Mouse (Mus musculus) kidney, postnatal 36 days (tissue): ENCODE measurements around the gene Gm6169.
A peak's percentile ranks its signal among the peaks of the same experiment; 100 is the strongest.

Experiments used
- DNase-seq, 2 experiments: peaks; one replicate each; pipeline ENCODE4 v3.0.0; 2021 to 2022; ENCODE audit warnings: mixed read lengths in 2 of 2

The Gm6169 gene

GRCm38 (mm10) chr13:97067691-97068090, 31.3 kb downstream of the Gm6169 start:
- no peak for DNase-seq

DNA sequence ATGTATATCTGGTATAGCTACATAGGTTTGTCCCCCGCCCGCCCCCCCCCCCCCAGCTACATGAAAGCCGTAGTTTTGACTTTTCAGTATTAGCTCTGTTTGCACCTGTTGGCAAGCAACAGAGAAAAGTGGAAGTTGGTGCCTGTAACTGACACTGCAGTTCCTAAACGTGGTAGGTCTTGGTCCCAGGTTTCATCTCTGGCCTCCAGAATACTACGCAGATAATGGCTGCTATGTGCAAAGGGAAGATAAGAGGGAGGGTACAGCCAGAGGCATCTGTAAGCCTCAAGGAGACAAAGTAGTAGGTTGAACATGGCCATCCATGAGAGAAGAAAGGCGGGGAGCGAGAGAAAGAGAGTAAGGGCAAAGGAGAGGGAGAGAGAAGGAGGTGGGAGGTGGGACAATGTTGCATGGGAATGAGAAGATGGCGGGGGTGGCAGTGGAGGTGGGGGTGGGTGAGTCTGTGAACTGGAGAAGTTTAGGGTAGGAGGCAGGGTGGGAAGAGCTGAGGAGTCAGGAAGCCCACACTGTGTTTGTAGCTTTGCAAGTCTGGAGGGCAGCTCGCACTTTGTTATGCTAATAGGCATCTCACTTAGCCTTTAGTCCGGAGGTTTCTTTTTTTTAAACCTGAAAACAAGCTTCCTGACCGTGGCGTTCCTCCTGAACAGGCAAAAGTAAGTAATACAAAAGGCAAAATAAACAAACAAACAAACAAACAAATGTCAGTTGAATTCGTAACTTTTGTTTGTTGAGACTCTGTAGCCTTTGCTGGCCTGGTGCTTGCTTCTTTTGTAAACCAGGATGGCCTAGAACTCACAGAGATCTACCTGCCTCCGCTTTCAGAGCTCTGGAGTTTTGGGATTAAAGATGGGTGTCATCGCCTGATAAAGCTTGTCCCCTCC, 32.1 kb downstream of the Gm6169 start, which contains the start of gene Fam169a:
Gene Fam169a (plus strand): TSS at position 638 of the 902 bp plus-strand sequence.
- no peak for DNase-seq

GRCm38 (mm10) chr13:97064844-97065621, 34.0 kb downstream of the Gm6169 start:
- peak in 1 of 2 experiments; percentile 15 for DNase-seq

DNA sequence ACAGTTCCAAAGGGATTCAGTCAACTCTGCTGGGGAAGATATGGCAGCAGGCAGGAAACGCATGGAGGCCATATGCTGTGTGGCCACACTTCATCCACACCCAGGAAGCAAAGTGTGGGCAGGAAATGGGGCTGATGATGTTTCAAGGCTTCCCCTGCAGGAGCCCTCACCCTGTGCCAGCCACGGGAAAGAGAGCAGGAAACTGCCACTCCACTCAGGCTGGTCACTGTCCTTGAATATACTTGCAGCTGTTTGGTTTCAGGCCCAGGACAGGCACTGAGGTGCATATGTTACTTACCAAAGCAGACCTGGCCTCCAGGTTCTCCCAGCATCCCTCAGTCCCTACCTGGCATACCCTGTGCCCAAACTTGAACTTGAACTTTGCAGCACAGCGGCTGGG, 34.6 kb downstream of the Gm6169 start:
- no peak for DNase-seq

GRCm38 (mm10) chr13:97063431-97063830, 35.6 kb downstream of the Gm6169 start:
- DNase-seq = no peak

DNA sequence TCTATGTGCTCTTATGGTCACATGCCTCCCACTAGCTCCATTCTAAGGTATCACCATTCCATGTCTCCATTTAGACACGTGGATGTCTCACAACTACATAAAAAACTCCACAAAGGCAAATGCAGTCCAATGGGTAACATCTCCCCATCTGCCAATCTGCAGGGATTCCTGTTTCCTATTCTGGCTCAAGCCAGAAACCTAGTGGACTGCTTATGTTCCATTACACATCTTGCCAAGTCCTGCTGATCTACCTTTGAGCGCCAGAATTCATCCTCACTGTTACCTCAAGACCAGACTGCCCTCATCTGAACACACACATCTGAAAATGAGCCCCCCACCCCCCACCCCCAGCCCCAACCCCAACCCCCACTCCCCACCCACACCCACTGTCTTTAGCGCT, 36.9 kb downstream of the Gm6169 start:
- DNase-seq = no peak

- DNase-seq = no peak
Observed at GRCm38 (mm10) chr13:97060331-97060730, 38.7 kb downstream of the Gm6169 start.

DNA sequence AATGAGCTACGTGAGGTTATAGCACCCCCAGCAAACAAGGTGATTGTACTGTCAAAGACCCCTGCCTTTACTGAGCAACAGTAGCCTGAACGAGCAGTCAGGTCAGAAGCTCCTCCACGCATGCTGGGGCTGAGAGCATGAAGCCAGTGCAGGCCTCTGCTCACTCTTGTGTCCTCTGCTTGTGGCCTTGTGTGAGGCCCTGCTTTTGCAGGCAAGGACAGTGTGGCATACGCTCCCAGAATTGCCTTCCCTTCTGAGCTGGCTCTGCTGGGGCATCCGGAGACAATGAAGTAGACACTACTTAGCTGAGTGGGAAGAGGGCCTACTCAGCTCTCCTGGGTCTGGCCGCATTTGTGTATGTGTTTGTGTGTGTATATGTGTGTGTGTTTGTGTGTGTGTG, 39.3 kb downstream of the Gm6169 start:
- DNase-seq = no peak

GRCm38 (mm10) chr13:97057817-97058216, 41.2 kb downstream of the Gm6169 start:
- no peak for DNase-seq

DNA sequence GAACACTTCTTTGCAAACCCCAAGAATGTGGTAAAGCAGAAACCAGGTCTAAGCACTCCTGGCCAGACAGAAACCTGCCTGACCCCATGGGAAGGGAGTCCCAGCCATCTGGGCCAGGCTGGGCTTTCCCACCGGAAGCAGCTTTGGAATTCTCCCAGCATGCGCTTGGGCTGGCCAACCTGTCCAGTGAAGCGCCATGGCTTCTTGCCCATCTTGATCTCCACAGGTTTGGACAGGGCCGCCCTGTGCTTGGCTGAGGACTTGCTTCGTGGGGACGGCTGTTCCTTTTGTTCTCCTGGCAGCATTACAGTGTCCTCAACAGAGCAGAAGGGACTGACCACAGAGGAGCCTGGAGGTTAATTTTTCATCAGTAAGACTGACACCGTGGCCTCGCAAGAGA, 45.2 kb downstream of the Gm6169 start:
- DNase-seq = peak in 1 of 2 experiments; percentile 33

- DNase-seq = peak; percentile 46 to 82
Observed at GRCm38 (mm10) chr13:97052667-97053066, 46.4 kb downstream of the Gm6169 start.

DNA sequence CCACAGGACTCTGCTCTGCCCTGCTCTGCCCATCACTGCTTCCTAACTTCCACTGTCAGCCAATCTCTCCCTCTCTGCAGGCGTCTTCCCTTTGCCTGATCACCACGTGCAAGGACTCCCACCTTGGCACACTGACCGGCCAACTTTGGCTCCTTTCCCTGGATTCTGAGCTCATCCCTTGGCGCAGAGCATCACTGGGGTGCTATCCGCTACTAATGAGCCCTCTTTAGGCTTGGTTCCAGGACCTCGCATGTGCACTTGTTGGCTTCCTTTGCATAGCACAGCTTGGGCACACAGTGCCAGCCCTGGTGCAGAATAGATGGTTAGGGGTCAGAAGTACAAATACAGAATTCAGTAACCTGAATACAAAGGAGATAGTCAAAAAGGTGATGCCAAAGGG, 47.9 kb downstream of the Gm6169 start:
- peak; percentile 73 to 77 for DNase-seq
